Mouse (Mus musculus) right cerebral cortex, adult 18-20 months (tissue): ENCODE results near the gene Rpl12.
"Not testable (repeated sequence)": the region's sequence is repeated elsewhere in the genome, so short reads cannot be mapped to it uniquely, and the experiment has no call there.

Experiments
- DNase-seq: peaks from one replicate; pipeline ENCODE4 v3.0.0; 2022; ENCODE audit warnings: mixed read lengths

Rpl12 gene

GRCm38 (mm10) chr2:32982700-32983099 lies 21.3 kb downstream of the Rpl12 start:
- no peak for DNase-seq

DNA sequence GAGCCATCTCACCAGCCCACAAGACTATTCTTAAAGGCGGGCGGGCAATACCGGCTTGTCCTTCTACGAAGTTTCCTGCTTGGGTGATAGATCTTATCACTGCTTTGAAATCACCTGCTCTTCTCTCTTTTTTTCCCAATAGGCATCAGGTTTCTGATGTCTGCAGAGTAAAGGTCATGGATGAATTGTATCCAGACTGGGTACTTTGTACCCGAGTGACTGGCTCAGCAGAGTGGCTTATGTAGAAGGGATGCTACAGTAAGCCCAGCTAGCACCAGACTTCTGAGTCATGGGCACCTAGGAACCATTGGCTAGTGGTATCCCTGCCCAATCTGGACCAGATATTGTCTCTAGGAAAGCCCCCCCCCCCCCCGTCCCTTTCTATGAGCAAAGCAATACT lies 22.3 kb downstream of the Rpl12 start:
- no peak for DNase-seq

DNA sequence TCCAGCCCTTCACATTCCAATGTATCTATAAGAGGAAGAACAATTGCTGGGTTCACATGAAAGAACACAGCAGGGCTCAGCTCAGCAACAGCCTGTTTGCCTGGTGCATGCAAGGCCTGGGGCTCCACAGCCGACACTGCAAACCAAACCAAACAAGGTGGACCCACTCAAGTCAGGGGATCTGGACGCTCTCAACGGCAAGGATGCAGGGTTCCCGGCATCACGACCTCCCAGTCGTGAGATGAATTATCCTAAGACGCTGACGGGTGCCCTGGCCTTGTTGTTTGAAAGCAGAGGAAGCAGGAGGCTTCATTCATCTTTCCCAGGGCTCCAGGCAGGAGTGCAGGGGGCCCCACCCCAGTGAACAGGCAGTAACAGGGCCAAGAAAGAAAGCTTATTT lies 24.5 kb downstream of the Rpl12 start:
- no peak for DNase-seq

DNA sequence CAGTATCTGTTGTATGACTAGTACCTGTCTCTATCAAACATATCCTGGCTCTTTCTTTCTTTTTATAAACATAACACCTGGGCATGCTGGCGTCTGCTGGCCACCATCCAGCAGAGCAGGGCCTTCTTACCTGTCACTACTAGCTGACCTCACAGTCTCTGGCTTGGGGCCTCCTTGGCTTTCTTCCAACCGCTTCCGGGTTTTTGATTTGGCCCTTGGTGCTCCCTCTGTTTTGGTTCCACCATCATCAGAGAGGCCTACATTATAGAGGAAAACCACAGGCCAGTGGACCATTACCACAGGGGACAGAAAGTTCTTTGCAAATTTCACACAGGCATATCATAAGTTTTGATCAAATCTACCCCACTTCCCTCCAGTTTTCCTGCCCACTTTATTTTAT lies 28.0 kb downstream of the Rpl12 start:
- no peak for DNase-seq

DNA sequence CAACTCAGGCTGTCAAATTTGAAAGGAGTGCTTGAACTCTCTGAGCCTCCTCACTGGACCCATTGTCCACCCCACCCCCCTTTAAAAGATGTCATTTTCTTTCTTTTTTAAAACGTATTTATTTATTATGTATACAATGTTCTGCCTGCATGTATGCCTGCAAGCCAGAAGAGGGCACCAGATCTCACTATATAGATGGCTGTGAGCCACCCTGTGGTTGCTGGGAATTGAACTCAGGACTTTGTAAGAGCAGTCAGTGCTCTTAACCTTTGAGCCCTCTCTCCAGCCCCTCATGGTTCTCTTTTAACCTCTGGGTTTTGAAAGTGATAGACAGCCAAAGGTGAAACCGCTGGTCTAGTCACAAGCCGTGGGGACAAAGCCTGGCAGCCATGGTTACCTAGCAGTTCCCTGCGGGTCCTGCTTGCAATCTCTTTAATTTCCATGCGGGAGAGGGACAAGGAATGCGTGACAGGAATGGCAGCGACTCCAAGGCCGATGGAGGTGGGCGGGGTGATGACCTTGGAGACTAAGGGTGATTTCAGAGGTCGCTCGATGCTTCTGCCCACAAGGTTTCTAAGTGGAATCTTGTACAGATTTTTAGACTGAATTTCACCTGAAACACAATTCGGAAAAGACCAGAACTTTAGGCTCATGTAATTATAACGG lies 28.9 kb downstream of the Rpl12 start:
- DNase-seq = no peak

DNA sequence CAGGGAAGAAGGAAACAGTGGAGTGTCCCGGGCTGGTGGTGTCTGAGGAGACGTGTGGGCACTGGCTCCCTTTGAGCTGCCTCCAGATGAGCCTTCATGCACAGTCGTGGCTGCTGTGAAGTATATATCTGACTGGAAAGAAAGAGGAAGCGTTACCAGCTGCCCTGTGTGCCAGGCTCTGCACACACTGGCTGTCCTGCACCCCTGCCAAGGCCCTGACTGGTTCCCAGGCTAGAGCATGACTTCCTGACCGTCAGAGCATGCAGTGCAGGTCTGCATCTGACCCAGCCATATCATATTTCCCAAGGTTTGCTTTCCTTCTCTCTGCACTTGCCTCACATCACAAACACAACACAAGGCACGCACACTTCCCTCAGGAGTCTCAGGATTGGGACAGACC lies 30.8 kb downstream of the Rpl12 start:
- DNase-seq = no peak

DNA sequence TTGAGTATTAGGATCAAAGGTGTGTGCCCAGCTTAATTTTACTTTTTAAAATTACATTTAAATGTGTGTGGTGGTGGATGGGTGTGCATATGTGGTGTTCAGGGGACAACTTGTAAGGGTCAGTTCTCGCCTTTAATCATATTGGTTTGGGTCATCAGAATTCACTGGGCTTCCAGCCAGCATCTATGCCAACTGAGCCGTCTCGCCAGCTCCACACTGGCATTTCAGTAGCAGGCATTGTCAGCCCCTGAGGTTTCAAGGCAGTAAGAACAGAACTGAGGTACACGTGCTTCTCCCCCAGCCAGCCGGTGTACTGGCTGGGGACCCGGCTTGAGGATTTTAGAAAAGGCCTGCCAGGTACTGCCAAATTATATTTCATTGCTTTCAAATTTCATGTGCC lies 35.7 kb downstream of the Rpl12 start:
- DNase-seq = no peak

DNA sequence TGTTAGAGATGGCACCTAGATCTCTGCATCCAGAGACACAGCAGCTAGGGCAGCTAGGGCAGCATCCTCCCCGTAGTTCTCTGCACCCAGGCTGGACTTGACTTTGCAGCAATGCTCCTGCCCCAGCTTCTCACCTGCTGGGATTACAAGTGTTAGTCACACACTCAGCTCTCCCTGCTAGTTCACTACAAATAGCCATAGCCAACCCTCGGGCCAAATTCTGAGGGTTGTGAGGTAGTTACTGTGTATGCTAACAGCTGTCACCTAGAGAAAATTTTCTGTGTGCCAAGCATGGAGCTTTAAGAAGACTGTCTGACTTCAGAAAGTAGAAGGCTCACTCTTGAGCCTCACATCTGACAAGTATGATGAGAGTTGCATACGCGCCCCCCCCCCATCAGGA lies 36.4 kb downstream of the Rpl12 start:
- DNase-seq = peak; percentile 30

DNA sequence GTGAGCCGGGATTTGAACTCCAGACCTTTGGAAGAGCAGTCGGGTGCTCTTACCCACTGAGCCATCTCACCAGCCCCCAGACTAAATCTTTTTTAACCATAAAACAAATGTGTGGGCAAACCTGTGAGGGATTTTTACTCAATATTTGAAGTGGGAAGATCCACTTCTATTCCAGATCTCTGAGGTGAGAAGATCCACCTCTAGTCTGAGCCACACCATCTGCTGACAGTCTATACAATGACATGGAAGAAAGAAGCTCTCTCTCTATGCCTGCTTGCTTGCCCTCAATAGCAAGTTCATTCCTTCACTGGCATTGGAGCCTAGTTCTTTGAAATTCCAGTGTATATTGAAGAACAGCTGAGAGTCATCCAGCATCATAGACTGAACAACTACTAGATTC lies 38.4 kb downstream of the Rpl12 start:
- no peak for DNase-seq

DNA sequence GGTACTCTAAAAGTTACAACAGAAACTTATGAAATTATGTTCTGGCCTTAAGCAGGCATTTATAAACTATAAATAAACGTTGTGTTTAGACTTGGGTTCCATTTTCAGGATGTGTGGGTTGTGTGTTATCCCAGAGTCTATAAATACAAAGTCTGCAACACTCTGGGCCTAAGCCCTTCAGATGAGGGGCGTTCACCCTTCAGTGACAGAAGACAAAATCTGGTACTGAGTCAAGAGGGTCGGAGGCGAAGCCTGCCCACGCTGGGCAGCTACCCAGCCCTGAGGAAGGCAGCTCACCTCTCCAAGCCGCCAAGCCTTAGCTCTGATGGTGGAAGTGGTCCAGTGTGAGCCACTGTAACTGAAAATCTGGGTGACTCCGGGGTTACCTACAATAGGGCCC lies 40.8 kb downstream of the Rpl12 start:
- DNase-seq = peak; percentile 39

GRCm38 (mm10) chr2:33005041-33005440 lies 43.7 kb downstream of the Rpl12 start:
- DNase-seq = no peak

DNA sequence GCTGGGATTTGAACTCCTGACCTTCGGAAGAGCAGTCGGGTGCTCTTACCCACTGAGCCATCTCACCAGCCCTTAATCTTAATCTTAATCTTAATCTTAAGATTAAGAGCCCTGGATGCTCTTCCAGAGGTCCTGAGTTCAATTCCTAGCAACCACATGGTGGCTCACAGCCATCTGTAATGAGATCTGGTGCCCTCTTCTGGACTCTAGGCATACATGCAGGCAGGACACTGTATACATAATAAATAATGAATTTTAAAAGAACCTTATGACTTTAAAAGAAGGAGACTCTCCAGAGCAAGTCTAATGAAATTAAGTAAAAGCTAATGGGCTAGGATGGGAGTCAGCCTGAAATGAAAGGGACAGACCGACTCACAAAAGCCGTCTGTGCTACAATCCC lies 47.7 kb downstream of the Rpl12 start:
- DNase-seq = not testable (repeated sequence)

- peak; percentile 59 for DNase-seq
Observed at GRCm38 (mm10) chr2:33014877-33015276, 53.5 kb downstream of the Rpl12 start.
